Mouse (Mus musculus) ES-E14 (cell line): Measurements from ENCODE around the gene Art1.

ENCODE experiments used
- CHD2 ChIP-seq: IDR thresholded peaks from 2 replicates; pipeline ENCODE4 v1.6.1; 2014; ENCODE audit warnings: mild to moderate bottlenecking, low read depth, low read length, inconsistent platforms
- MAFK ChIP-seq: IDR thresholded peaks from 2 replicates; pipeline ENCODE4 v1.6.1; 2014; ENCODE audit warnings: mild to moderate bottlenecking, low read depth, low read length, inconsistent platforms; ENCODE audit not compliant: insufficient read depth
- ZC3H11A ChIP-seq: IDR thresholded peaks from 2 replicates; pipeline ENCODE4 v1.6.1; 2012; ENCODE audit warnings: low read depth, mild to moderate bottlenecking, inconsistent platforms, low read length, borderline replicate concordance
- ZNF384 ChIP-seq: IDR thresholded peaks from 2 replicates; pipeline ENCODE4 v1.6.1; 2012; ENCODE audit warnings: low read depth, low read length, inconsistent platforms

DNA sequence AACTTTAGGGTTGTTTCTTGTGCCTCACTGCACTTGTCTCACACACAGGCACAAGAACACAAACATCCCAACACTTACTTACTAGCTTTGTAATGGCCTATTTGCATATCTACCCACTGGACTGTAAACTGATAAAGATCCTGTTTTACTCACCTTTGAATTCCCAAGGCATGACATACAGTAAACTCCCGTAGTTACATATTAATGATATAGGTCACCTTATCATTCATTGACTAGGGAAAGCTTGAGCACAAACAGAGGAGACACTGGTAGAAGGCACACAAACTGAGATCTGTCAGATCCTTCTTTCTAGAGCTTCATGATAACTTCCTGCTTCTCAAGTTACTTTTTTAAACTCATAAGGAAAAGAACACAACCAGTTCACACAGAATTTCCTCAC lies 39.3 kb upstream of the Art1 start:
- TF ChIP-seq ZNF384 (no peak), ZC3H11A (no peak), MAFK (no peak), CHD2 (no peak)
